Mouse (Mus musculus) urinary bladder, postnatal 10 days (tissue): ENCODE data around the gene Mdga1.
A peak's percentile ranks its signal among the peaks of the same experiment; 100 is the strongest.

ENCODE experiments used
- DNase-seq: peaks from one replicate; pipeline ENCODE4 v3.0.0; 2022; ENCODE audit warnings: low spot score

The Mdga1 gene

GRCm38 (mm10) chr17:29841781-29842690, 127.9 kb downstream of the Mdga1 start:
- DNase-seq = no peak

GRCm38 (mm10) chr17:29838029-29838428, 131.9 kb downstream of the Mdga1 start:
- no peak for DNase-seq

GRCm38 (mm10) chr17:29837441-29837840, 132.4 kb downstream of the Mdga1 start:
- DNase-seq = no peak

GRCm38 (mm10) chr17:29834768-29835167, 135.1 kb downstream of the Mdga1 start:
- no peak for DNase-seq

GRCm38 (mm10) chr17:29834333-29834732, 135.6 kb downstream of the Mdga1 start:
- DNase-seq = no peak

- DNase-seq = no peak
These were observed 138.2 kb downstream of the Mdga1 start for GRCm38 (mm10) chr17:29831696-29832095.

- DNase-seq = no peak
These were observed 140.8 kb downstream of the Mdga1 start for GRCm38 (mm10) chr17:29829136-29829535.

GRCm38 (mm10) chr17:29827602-29828001, 142.3 kb downstream of the Mdga1 start:
- no peak for DNase-seq

- DNase-seq = no peak
These were observed 145.3 kb downstream of the Mdga1 start for GRCm38 (mm10) chr17:29824512-29825120.

GRCm38 (mm10) chr17:29824208-29824509, 145.7 kb downstream of the Mdga1 start:
- DNase-seq = no peak

GRCm38 (mm10) chr17:29823439-29824207, 146.3 kb downstream of the Mdga1 start:
- no peak for DNase-seq

- DNase-seq = no peak
These were observed 150.3 kb downstream of the Mdga1 start for GRCm38 (mm10) chr17:29819608-29820007.

- no peak for DNase-seq
These were observed 150.9 kb downstream of the Mdga1 start for GRCm38 (mm10) chr17:29818989-29819388.

- DNase-seq = no peak
These were observed 151.5 kb downstream of the Mdga1 start for GRCm38 (mm10) chr17:29818264-29818945.

- DNase-seq = no peak
These were observed 155.1 kb downstream of the Mdga1 start for GRCm38 (mm10) chr17:29814758-29815157.

- DNase-seq = no peak
These were observed 156.6 kb downstream of the Mdga1 start for GRCm38 (mm10) chr17:29813328-29813727.

GRCm38 (mm10) chr17:29803545-29803944, 166.3 kb downstream of the Mdga1 start:
- no peak for DNase-seq

- DNase-seq = peak; percentile 49
These were observed 168.5 kb downstream of the Mdga1 start for GRCm38 (mm10) chr17:29801358-29801757.

- no peak for DNase-seq
These were observed 169.8 kb downstream of the Mdga1 start for GRCm38 (mm10) chr17:29800096-29800455.

GRCm38 (mm10) chr17:29799398-29800095, 170.3 kb downstream of the Mdga1 start:
- no peak for DNase-seq

- no peak for DNase-seq
These were observed 171.7 kb downstream of the Mdga1 start for GRCm38 (mm10) chr17:29798151-29798550.

- no peak for DNase-seq
These were observed 173.1 kb downstream of the Mdga1 start for GRCm38 (mm10) chr17:29796787-29797186.
